Mouse (Mus musculus): ENCODE data around the gene Ahnak. TPM values are rescaled to one million over a fixed set of nuclear protein-coding genes. Genes with fewer than 3 reads are reported as not detected.

Gene Ahnak
- polyA plus RNA-seq, 1 experiment, result 8.0 TPM

DNA sequence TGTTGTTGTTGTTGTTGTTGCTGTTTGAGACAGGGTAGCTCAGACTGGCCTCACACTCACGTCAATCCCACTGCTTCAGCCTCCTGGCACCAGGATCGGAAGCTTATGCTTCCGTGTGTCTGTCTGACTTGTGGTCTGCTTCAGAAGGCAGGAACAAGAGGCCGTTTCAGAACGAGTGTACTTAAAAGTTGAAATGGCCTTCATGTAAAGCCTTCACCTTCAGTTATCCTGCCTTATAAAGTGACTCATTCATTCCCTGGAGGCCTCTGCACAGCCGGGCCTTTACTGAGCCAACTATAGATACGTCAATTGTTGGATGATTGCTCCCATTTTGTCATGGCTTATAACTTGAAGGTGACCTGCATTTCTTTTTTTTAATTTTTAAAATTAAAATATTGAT lies 70.3 kb downstream of the Ahnak start:
- Histone ChIP-seq H3K4me1 (ENCODE audit: control insufficient read depth, insufficient read depth, insufficient read length) (no peaks in the 10 kb centered on the region), H3K27me3 (ENCODE audit: control insufficient read depth, insufficient read depth, low read length) (no peaks in the 10 kb centered on the region), H3K27ac (ENCODE audit: insufficient read depth, low read length) (no peak overlapping the region), H3K36me3 (ENCODE audit: control insufficient read depth, insufficient read depth, low read length) (no peaks in the 10 kb centered on the region), H3K4me3 (ENCODE audit: extremely low read depth, insufficient read depth, insufficient read length) (no peak overlapping the region)
- WGBS, result 86% methylated on average over 7 of the region's 7 CpGs
- TF ChIP-seq POLR2A (IDR thresholded peaks at IDR 0.05; ENCODE audit: low read depth, low read length) (no peak), CTCF (IDR thresholded peaks at IDR 0.05; ENCODE audit: extremely low read depth, insufficient read depth, insufficient read length, insufficient replicate concordance) (no peak)
- no peak for DNase-seq (ENCODE audit: low read depth in 1 of 2, low spot score in 2 of 2)

GRCm38 (mm10) chr19:9060103-9060502 lies 71.0 kb downstream of the Ahnak start:
- DNase-seq (ENCODE audit: low read depth in 1 of 2, low spot score in 2 of 2), result no peak
- Histone ChIP-seq H3K27me3 (ENCODE audit: control insufficient read depth, insufficient read depth, low read length) (no peaks in the 10 kb centered on the region), H3K27ac (ENCODE audit: insufficient read depth, low read length) (no peak overlapping the region), H3K36me3 (ENCODE audit: control insufficient read depth, insufficient read depth, low read length) (no peaks in the 10 kb centered on the region), H3K4me1 (ENCODE audit: control insufficient read depth, insufficient read depth, insufficient read length) (no peaks in the 10 kb centered on the region), H3K4me3 (ENCODE audit: extremely low read depth, insufficient read depth, insufficient read length) (no peak overlapping the region)
- TF ChIP-seq POLR2A (IDR thresholded peaks at IDR 0.05; ENCODE audit: low read depth, low read length) (no peak), CTCF (IDR thresholded peaks at IDR 0.05; ENCODE audit: extremely low read depth, insufficient read depth, insufficient read length, insufficient replicate concordance) (no peak)
- WGBS, result 83% methylated on average over 4 of the region's 4 CpGs

GRCm38 (mm10) chr19:9061221-9061893 lies 72.3 kb downstream of the Ahnak start:
- WGBS, result 89% methylated on average over 8 of the region's 8 CpGs
- Histone ChIP-seq H3K27me3 (ENCODE audit: control insufficient read depth, insufficient read depth, low read length) (no peaks in the 10 kb centered on the region), H3K36me3 (ENCODE audit: control insufficient read depth, insufficient read depth, low read length) (no peaks in the 10 kb centered on the region), H3K4me3 (ENCODE audit: extremely low read depth, insufficient read depth, insufficient read length) (no peak overlapping the region), H3K4me1 (ENCODE audit: control insufficient read depth, insufficient read depth, insufficient read length) (peaks cover 4% of the 10 kb centered on the region; the same call in 1 of the 2 replicates), H3K27ac (ENCODE audit: insufficient read depth, low read length) (no peak overlapping the region)
- TF ChIP-seq POLR2A (IDR thresholded peaks at IDR 0.05; ENCODE audit: low read depth, low read length), result no peak
- no peak for TF ChIP-seq CTCF (IDR thresholded peaks at IDR 0.05; ENCODE audit: extremely low read depth, insufficient read depth, insufficient read length, insufficient replicate concordance)
- no peak for DNase-seq (ENCODE audit: low read depth in 1 of 2, low spot score in 2 of 2)

DNA sequence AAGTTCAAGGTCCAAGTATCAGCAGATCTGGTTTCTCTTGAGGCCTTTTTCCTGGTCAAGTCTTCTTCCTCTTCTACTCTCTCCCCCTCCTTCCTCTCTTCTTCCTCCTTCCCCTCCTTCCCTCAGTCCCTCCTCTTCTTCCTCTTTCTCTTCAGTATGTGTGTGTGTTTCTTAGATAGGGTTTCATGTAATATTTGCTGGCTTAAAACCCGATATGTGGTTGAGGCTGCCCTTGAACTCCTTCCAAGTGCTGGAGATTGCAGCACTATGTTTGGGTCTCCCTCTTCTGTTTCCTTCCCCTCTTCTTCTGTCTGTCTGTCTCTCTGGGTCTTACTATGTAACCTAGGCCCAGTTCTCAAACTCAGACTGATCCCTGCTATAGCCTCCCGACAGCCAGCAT lies 73.7 kb downstream of the Ahnak start:
- H3K4me3 ChIP-seq (ENCODE audit: extremely low read depth, insufficient read depth, insufficient read length), result no peak overlapping the region
- WGBS, result 45% methylated on average over 2 of the region's 2 CpGs
- no peak for DNase-seq (ENCODE audit: low read depth in 1 of 2, low spot score in 2 of 2)
- TF ChIP-seq POLR2A (IDR thresholded peaks at IDR 0.05; ENCODE audit: low read depth, low read length), result no peak
- TF ChIP-seq CTCF (IDR thresholded peaks at IDR 0.05; ENCODE audit: extremely low read depth, insufficient read depth, insufficient read length, insufficient replicate concordance), result no peak
- H3K27ac ChIP-seq (ENCODE audit: insufficient read depth, low read length), result no peak overlapping the region
- no peaks in the 10 kb centered on the region for H3K27me3 ChIP-seq (ENCODE audit: control insufficient read depth, insufficient read depth, low read length)
- no peaks in the 10 kb centered on the region for H3K36me3 ChIP-seq (ENCODE audit: control insufficient read depth, insufficient read depth, low read length)
- H3K4me1 ChIP-seq (ENCODE audit: control insufficient read depth, insufficient read depth, insufficient read length), result peaks cover 14% of the 10 kb centered on the region; the same call in 1 of the 2 replicates

- Histone ChIP-seq H3K4me1 (ENCODE audit: control insufficient read depth, insufficient read depth, insufficient read length) (peaks cover 21% of the 10 kb centered on the region; the same call in 1 of the 2 replicates), H3K27me3 (ENCODE audit: control insufficient read depth, insufficient read depth, low read length) (no peaks in the 10 kb centered on the region), H3K36me3 (ENCODE audit: control insufficient read depth, insufficient read depth, low read length) (no peaks in the 10 kb centered on the region), H3K27ac (ENCODE audit: insufficient read depth, low read length) (no peak overlapping the region), H3K4me3 (ENCODE audit: extremely low read depth, insufficient read depth, insufficient read length) (no peak overlapping the region)
- 87% methylated on average over 3 of the region's 3 CpGs for WGBS
- no peak for TF ChIP-seq CTCF (IDR thresholded peaks at IDR 0.05; ENCODE audit: extremely low read depth, insufficient read depth, insufficient read length, insufficient replicate concordance)
- TF ChIP-seq POLR2A (IDR thresholded peaks at IDR 0.05; ENCODE audit: low read depth, low read length), result no peak
- DNase-seq (ENCODE audit: low read depth in 1 of 2, low spot score in 2 of 2), result no peak
Observed at GRCm38 (mm10) chr19:9063831-9064230, 74.7 kb downstream of the Ahnak start.

DNA sequence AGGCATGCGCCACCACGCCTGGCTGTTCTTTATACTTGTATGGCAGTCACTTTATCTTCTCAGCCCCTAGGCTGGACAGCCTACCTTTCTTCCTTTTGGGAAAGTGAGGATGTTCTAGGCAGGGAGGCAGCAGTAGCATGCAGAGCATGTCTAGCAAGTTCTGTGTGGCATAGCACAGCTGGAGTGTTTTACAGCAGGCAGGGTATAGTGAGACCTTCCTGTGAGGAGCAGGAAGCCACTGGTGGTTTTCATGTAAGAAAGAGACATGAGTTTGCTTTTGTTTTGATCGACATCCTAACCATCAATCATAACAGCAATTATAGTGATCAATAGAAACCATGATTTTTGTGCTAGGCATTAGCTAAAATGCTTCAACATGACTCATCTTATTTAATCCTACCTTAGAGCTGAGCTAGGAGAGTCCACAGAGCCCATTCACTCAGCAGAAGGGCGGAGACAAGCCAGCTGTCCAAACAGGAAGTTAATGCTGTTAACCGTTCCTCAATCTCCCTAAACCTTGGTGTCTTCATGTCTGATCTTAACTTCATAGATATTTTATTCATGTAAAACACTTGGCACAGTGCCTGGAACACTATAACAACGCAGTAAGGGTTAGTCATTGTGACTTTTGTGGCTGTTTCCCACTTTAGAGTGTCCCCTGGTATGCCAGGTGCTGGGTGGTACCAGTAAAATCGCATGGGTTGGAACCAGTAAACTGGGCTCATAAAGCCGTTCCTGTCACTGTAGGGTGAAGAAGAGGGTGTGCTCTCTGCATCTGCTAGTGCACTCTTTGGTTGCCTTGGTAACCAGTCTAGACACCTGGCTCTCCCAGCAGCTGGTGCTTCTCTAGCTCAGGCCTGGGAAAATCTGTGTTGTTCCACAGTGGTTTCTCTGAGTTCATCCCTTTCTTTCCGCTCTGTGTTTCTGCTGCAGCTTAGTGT lies 76.8 kb downstream of the Ahnak start:
- peak in 1 of 2 experiments; percentile 32 for DNase-seq (ENCODE audit: low read depth in 1 of 2, low spot score in 2 of 2)
- peaks cover 37% of the 10 kb centered on the region; the same call in 1 of the 2 replicates for H3K4me1 ChIP-seq (ENCODE audit: control insufficient read depth, insufficient read depth, insufficient read length)
- peak overlapping the region; percentile 60 for H3K27ac ChIP-seq (ENCODE audit: insufficient read depth, low read length)
- WGBS, result 28% methylated on average over 9 of the region's 9 CpGs
- H3K36me3 ChIP-seq (ENCODE audit: control insufficient read depth, insufficient read depth, low read length), result no peaks in the 10 kb centered on the region
- no peak overlapping the region for H3K4me3 ChIP-seq (ENCODE audit: extremely low read depth, insufficient read depth, insufficient read length)
- no peaks in the 10 kb centered on the region for H3K27me3 ChIP-seq (ENCODE audit: control insufficient read depth, insufficient read depth, low read length)
- no peak for TF ChIP-seq POLR2A (IDR thresholded peaks at IDR 0.05; ENCODE audit: low read depth, low read length)
- no peak for TF ChIP-seq CTCF (IDR thresholded peaks at IDR 0.05; ENCODE audit: extremely low read depth, insufficient read depth, insufficient read length, insufficient replicate concordance)
